Mouse (Mus musculus) right cerebral cortex, postnatal 4 days (tissue): ENCODE measurements around the gene Tnik.

Experiments
- DNase-seq: peaks from one replicate; pipeline ENCODE4 v3.0.0-alpha.2; 2022

The Tnik gene

GRCm38 (mm10) chr3:28265183-28265582 is 2.2 kb downstream of the Tnik start:
- DNase-seq = peak; percentile 53

- peak; percentile 24 for DNase-seq
Measured at GRCm38 (mm10) chr3:28265656-28266055, 2.6 kb downstream of the Tnik start.

DNA sequence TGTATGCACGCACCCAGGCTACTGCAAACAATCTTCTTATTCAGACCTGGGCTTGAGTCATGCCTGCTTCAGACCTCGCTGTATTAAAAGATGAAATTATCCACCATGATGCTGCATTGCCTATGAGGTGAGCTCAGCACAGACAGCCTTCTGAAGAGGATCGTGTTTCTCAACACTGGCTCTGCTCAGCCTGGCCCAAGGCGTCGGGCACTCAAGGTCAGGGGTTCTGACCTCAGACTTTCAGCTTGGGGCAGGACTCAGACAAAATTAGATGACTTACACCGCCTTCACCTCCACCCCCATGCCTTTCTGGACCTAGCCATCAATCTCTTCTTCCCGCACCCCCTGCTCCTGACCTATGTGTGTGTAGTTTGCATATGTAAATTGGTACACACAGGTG is 4.2 kb downstream of the Tnik start:
- no peak for DNase-seq

- DNase-seq = no peak
Measured at GRCm38 (mm10) chr3:28269716-28270115, 6.7 kb downstream of the Tnik start.

DNA sequence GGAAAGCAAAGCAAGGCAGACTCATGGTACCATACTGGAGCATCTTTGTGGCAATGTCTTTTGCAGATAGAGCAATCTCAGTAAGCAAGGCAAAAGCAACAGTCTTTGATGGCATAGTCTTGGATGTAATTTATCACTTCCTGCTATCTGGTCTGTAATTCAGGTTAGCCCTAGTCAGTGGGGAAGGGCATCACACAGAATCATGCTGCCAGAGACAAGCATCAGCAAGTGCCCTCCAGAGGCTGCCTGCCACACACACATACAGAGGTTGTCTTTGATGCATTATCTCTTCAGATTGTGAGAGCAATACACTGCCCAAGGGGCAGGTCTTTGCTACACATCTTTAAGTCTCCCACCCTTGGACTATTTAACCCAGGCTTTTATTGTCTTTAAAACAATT is 8.9 kb downstream of the Tnik start:
- no peak for DNase-seq

DNA sequence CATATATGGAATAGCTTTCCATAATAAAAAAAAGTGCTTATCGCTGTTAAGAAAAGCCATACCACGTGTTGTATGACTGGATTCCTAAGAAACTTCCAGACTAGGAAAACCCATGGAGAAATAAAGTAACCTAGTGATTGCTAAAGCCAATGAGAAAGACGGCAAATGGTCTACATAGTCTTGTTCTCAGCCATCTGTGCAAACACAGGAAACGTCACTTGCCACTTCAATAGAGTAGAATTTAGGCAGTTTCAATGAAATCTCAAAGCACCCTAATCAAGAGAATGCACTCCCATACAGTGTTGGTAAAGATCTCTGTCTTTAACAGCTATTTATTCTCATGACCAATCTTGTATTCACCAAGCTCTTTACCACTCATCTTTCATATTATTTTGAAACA is 11.7 kb downstream of the Tnik start:
- no peak for DNase-seq

DNA sequence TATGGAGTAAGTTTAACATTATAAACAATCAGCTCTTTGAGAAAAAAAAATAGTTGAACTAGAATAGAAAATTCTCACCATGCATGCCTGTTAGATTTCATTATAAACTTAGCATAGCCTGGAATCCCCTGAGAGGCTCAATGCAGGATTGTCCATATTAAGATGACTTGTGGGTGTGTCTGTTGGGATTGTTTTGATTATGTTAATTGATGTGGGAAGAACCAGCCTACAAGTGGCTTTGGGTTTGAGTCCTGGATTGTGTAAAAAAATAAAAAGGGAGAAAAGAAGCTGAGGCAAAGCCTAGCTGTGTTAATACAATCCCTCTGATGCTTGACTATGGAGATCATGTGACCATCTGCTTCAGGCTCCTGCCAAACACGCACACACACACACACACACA is 26.7 kb downstream of the Tnik start:
- DNase-seq = no peak

- DNase-seq = no peak
Measured at GRCm38 (mm10) chr3:28301378-28301777, 38.4 kb downstream of the Tnik start.

GRCm38 (mm10) chr3:28303915-28304314 is 40.9 kb downstream of the Tnik start:
- DNase-seq = no peak

DNA sequence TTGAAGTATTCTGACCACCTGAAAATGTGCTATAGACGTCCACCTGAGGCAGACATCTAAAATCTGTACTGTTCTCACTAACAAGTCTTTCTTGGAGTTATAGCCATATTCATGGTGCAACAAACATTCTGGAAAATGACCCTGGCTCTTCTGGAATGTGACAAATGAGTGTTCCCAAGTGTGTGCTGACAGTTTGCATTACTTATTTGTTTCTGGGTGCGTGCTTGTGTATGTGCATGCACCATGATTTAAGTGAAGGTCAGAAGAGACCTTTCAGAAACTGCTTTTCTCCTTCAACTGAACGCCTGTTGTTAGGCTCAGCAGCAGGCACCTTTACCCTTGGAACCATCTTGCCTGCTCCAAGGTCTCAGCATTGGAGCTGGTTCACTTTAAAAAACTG is 43.8 kb downstream of the Tnik start:
- no peak for DNase-seq

- DNase-seq = no peak
Measured at GRCm38 (mm10) chr3:28314438-28314837, 51.4 kb downstream of the Tnik start.

DNA sequence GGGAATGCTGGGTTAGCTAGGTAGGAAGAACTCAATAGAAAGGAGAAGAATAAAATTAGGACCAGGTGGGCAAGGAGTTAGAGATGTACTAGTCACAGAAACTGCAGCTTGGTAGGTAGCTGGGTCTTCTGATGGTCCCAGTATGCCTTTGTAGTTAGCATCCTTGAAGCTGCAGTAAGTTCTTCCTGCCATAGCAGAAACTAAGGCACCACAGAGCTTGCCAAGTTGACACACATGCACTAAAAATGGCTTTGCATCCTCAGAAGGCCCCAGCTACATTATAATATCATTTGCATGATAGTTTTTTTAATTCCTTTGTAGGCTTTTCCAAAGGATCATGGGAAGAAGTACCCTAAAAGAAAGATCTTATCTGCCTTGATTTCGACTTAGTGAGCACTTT is 54.3 kb downstream of the Tnik start:
- peak; percentile 29 for DNase-seq

DNA sequence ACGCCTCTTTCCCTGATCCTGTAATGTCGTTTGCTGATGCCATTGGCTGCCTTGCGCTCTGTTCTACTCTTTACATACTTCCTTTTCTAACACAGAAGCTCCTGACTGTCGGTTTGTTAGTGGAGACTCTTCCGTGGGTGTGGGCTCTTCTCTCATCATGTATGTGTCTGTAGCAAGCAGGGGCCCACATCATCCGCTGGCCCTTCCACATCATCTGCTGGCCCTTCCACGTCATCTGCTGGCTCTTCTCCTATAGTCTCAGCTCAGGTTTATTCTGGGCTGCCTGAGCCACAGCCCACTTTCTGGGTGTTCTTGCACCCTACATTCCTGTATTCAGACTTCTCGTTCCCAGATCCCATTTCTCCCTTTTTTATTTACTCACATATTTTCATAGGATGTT is 58.6 kb downstream of the Tnik start:
- DNase-seq = no peak

DNA sequence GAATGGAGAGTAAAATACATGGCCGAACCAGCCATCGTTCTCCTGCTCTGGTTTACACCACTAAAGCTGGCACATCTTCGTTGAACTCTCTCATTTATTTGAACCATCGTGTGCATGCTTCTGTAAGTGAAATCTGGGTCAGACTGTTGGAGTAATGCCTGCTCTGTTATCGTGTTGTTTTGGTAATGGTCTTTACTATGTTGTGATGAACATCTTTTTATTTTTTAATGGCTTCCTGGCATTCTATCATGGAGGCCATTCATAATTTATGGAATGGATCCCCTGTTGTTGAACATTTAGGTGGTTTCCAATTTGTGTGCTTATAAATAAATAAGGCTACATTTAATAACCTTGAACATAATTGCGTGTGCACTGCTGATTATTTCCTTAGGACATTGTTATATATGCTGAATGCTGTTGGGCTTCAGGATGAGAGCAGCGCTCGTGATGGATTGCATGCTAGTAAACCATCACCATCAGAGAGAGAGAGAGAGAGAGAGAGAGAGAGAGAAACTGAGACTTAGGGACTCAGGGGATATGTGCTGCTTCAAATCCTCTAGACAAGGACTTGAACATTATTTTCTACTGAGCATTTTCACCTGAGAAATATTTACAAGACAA is 62.7 kb downstream of the Tnik start:
- DNase-seq = no peak

DNA sequence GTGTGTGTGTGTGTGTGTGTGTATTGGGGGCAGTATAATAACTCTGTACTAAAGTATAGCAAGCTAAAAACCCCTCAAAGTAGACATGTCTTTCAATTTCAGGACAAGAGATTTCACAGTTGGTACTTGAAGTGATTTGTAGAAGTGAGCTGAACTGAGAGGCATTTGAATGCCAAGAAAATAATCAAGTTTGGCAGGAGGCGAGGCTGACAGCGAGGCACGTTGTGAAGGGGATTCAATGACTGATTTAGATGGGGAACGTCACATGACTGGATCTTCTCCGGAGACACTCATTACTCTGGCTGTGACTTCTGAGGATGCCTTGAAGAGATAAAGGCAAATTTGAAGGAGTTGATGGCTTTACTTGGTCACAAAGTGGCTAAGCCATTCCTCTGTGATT is 69.3 kb downstream of the Tnik start:
- DNase-seq = no peak

GRCm38 (mm10) chr3:28333869-28334268 is 70.9 kb downstream of the Tnik start:
- DNase-seq = peak; percentile 28

GRCm38 (mm10) chr3:28334547-28334946 is 71.5 kb downstream of the Tnik start:
- DNase-seq = no peak

GRCm38 (mm10) chr3:28340071-28340470 is 77.1 kb downstream of the Tnik start:
- DNase-seq = no peak

- no peak for DNase-seq
Measured at GRCm38 (mm10) chr3:28343204-28343603, 80.2 kb downstream of the Tnik start.

- no peak for DNase-seq
Measured at GRCm38 (mm10) chr3:28343661-28344060, 80.6 kb downstream of the Tnik start.

GRCm38 (mm10) chr3:28345446-28345845 is 82.4 kb downstream of the Tnik start:
- no peak for DNase-seq

- no peak for DNase-seq
Measured at GRCm38 (mm10) chr3:28345961-28346360, 82.9 kb downstream of the Tnik start.

DNA sequence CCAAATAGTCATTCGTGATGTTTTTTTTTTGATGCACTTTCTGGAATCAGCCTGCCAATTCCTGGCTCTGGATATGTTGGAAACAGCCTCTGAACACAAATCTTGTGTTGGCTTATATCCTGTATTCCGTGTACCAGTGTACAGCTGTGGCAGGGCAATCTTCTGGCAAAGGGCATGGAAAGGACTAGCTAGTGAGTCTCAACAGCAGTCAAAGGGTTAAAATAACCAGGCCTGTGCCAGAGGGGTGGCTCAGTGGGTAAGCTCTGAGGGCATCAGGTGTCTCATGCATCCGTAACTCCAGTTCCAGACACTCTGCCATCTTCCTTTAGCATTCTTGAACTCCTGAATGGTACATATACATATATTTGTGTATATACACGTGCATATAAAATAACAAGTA is 83.5 kb downstream of the Tnik start:
- no peak for DNase-seq

- DNase-seq = no peak
Measured at GRCm38 (mm10) chr3:28348746-28349145, 85.7 kb downstream of the Tnik start.

DNA sequence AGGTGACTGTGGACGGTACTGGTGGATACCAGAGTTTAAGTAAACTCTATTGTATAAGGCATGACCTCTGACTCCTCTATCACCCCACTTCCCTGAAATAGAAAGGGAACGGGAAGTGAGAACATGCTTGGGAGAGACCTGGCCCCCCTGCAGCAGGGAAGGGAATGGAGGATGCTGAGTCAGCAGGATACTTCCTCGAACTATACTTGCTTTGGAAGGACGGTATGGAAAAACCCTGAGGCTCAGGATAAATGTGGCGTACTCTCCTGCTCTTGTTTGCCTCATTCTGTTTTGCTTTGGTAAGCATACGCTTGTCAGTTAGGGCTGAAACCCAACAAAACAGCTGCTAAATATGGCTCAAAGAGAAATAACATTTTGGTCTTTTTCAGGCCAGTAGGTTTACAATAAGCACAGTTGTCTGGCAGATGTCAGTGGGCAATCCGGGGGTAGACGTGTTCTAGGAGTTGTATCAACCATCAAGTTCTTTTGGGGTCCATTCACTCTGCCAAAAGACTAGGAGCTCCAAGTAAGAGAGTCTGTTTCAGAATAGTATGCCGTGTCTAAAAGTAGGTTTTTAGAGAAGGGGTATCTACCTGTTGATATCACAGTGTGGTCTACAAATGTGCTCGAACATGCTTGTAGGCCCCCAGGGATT is 87.3 kb downstream of the Tnik start:
- DNase-seq = no peak
